Mouse (Mus musculus): Measurements from ENCODE around the gene Eps8l1.

Gene Eps8l1

DNA sequence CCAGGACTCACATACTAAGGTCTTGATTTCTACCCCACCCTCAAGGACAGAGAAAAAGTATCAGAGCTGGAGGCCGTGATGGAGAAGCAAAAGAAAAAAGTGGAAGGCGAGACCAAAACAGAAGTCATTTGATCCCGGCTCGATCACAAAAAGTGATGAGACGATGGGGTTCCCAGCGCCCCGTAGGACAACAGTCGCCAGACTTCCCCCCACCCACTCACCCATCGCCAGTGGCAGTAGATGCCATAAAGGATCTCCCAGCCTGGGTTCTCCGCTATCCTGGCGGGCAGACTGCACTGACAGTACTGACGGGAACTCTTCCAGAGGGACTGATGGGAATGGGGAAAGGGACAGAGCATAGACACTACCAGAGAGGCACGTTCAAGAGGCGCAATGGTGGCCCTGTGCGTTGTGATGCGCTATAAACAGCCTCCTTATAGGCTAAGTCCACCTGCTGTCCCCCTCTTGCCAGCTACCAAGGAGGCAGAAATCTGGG is 18.4 kb downstream of the Eps8l1 start:
- no peak for DNase-seq

DNA sequence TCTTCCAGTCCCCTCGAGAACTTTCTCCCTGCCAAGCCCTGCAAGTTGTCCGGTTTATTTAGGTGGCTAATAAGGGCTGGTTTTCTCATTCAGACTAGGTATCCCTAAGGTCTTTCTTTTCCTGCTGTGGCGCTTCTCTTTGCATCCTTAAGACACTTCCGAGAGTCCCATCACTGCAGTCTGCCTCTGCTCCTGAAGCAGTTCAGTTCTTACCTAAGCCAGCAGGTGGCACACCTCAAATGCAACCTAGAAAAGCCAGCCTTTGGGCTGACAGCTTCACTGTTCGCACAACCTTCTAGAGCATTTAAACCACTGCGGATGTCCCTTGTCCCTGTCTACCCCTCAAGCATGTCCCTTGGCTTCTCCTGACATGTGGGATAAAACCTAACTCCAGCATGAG is 19.2 kb downstream of the Eps8l1 start:
- DNase-seq, result peak; percentile 44

DNA sequence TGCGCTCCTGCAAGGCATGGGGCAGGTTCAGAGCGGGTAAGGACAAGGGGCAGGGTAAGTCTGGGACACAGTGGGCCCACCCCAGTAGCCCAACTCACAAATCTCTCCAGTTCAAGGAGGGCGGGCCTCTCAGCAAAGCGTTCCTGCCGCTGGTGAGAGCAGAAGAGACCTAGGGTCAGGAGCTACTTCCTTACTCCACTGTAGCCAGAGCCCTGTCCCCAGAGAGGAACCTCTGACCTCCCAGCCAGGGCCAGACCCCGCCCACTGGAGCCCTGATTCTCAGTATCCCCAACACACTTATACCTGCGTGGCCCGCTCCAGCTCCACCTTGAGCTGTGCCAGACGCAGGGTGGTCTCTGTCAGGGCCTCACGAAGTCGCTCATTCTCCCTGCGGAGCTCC is 21.8 kb downstream of the Eps8l1 start:
- no peak for DNase-seq

DNA sequence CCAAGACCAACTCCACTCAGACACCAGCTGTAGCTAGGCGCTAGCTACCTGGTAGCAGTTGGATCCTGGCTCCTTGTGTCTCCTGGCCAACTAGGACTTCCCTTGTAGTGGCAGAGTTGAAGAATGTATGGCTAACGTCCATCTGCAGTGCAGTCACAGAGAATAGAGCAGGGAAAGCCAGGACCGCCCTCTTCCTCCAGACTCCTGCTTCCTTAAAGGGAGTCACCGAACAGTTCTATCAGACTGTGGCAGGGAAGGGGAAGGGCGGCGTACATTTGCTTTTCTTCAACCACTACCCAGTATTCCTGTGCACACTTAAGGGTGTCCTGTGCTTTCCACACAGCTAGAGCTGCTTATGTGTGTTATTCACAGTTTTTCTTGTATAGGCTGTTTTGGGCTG is 30.8 kb downstream of the Eps8l1 start:
- no peak for DNase-seq

DNA sequence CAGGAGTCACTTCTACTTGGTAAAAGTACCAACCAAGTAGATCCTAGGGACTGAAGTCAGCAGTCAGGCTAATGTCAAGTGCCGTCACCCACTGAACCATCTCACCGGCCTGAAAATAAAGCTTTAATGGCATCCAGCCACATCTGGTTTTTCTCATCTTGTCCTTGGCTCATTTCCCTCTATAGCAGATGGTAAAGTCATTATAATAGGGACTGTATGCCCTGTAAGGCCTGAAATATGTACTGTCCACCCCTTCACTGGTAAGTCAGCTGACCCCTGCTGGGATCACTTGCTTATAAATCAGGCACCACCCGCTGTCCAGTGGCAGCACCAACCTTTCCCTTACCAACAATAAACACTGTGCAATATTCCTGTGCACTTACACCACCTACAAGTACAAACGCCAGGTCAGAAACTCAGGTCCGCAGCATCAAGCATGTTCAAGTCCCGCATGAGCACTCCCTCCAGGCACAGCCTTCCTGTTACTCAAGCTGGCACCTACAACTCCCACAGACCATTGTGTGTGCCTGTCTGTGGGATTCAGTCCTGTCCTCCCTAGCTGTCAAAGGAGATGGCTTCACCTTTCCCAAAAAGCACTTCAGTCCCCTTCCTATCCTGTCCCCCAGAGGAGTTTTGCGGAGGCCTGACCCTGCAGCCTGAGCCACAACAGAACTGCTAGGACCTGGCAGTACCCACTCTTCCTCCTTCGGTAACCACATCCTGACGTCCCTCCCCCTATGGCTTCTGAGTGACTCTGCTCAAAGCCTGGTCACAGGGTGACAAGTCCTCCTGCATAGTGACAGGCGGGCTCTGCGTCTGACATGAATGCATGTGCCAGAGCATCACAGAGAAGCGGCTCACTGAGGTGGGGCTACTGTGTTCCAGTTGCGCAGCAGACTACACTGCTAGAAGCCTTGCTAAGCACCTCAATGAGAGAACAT is 32.1 kb downstream of the Eps8l1 start:
- no peak for DNase-seq

DNA sequence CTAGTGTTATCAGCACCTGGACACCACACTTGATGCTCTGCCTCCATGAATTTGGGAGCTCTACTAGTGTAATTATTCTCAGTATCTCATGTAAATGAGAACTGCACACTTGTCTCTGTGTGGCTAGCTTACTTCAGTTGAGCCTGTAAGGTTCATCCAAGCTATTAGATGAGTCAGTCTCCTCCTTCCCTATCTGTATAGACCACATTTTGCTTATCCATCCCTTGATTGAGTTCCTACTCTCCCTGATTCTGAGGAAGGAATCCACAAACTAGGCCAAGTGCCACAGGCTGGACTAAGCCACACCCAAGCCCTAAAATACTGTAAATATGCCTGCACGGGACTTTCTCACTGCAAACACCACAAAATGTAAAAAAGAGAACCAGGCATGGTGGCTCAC is 33.5 kb downstream of the Eps8l1 start:
- DNase-seq, result no peak

DNA sequence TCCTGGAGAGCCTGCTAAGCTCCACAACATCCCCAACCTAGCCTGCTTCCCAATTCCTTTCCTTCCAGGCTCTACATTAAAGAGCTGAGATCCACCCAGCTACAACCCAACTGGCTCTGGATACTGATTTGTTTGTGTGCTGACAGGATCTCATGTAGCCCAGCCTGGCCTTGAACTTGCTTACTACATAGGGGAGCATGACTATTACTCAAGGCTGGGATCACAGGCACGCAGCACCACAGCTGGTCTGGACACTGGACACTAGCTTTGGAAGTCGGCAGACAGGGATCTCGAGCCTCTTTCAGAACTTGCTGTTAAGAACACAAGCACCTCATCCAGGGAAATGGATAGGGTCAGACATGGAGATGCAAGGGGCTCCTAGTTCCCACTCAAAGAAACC is 36.0 kb downstream of the Eps8l1 start:
- no peak for DNase-seq

DNA sequence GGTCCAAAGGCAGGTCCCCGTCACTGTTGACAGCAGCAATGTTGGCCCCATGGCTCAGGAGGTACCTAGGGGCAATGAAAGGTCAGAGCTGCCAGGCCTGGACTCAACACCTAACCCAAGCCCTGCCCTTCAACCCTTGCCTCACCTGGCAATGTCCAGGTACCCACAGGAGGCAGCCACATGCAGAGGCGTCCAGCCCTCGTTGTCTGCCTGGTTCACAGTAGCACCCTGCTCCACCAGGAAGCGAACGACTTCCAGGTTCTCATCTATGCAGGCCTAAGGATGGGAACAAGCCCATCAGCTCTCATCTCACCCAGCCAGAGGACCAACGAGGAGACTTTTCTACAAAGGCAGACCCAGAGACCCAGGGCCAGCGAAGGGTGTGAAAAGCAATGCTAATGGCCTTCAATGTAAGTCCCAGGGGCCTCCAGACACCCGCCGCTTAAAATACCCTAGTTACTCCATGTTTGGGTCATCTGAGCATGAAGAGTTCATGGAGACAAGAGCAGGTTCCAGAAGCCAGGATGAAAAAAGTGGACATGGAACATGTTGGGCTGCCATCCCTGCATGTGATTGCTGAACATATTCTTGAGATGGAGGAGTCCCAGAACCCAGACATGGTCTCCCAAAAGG is 36.9 kb downstream of the Eps8l1 start:
- no peak for DNase-seq

DNA sequence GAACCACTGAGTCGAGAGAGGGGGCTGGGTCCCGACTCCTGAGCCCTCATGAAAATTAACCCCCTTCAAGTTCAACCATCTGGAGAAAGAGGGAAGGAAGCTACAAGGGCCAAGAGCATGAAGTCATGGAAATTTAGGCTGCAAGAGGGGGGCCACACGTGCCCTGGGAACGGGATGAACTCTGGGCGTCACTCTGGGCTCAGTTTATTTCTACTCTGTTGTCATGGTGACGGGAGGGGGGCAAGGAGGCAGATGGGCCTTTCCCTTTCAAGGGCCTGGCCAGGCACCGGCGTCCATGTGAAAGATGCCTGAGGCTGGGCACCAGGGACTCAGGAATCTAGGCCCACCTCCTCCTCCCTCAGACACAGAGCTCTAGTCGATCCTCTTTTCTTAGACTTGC is 37.8 kb downstream of the Eps8l1 start:
- DNase-seq, result peak; percentile 32

DNA sequence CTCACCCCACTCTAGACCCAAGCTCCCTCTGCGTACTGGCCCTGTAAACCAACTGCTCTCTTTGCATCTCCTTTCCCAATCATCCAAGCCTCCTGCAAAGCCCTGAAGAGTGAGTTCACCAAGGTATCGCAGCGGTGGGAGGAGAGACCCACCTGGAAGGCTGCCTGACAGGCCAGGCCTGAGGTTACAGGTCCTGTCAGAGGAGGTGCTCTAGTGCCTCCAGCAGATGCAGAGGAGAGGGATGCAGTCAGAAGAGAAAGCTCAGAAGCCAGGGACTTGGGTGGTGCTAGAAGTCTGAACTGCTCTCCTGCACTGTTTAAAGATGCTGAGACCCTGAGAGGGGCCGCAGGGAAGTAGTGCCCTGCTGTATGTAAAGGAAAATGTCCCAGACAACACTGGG is 38.6 kb downstream of the Eps8l1 start:
- DNase-seq, result no peak

DNA sequence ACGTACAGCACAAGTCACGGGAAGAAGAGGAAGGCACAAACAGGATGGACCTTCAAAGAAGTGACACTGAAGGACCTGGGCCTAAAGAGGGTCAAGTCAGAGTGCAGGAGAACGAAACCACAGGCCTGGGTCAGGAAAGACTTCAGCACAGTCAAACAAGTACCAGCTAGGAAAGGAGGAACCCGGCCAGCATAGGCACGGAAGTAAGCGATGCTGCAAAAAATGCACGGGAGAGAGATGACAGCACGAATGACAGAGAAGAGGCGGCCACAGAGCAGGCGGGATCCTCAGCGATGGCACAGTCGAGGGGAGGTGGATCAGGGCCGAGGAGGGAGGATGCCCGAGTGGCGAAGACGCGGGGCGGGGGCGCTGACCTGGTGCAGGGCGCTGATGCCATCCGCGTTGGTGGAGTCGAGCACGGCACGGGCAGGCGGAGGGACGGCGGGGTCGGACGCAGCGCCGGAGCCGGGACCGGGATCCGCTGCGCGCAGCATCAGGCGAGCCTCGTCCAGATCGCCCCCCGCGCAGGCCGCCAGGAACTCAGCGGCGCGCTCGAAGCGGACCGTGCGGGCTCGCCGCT is 40.5 kb downstream of the Eps8l1 start:
- DNase-seq, result peak; percentile 60

DNA sequence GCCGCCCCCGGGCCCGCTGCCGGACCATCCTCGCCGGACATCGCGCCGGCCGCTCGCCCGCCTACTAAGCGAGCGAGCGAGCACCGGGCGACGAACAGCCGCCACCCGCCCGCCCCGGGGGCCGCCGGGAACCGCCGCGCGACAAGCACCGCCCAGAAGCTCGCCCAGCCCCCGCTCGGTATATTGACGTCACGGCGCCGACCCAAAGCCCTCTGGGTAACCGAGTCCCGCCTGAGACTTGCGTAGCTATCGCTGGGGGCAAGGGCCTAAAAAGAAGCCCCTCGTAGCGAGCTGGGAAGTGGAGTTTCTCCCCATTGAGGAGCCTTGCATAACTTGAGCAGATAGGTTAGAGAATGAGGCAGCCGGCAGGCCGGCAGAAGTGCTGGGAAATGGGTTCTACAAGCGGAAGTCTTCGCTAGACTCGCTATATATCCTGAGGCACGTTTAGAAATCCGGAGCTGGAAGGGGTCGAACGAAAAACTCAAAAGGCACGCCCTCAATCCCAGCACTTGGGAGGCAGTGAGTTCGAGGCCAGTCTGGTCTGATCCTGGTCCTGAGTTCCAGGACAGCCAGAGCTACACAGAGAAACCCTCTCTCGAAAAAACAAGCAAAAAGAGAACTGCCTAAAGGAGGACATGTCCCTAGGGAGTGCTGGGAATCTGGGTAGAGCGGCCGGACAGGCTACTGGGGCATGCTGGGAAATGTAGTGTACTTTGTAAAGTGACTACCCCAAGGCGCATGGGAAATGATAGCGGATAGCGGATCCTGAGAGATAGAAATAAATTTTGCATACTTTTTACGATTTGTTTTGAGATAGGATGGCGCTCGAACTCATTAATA is 41.3 kb downstream of the Eps8l1 start, which contains the start of gene Ppp1r12c:
Gene Ppp1r12c, minus strand, starts transcription at position 123 of the 840 bp plus-strand sequence.
- DNase-seq, result peak; percentile 97

DNA sequence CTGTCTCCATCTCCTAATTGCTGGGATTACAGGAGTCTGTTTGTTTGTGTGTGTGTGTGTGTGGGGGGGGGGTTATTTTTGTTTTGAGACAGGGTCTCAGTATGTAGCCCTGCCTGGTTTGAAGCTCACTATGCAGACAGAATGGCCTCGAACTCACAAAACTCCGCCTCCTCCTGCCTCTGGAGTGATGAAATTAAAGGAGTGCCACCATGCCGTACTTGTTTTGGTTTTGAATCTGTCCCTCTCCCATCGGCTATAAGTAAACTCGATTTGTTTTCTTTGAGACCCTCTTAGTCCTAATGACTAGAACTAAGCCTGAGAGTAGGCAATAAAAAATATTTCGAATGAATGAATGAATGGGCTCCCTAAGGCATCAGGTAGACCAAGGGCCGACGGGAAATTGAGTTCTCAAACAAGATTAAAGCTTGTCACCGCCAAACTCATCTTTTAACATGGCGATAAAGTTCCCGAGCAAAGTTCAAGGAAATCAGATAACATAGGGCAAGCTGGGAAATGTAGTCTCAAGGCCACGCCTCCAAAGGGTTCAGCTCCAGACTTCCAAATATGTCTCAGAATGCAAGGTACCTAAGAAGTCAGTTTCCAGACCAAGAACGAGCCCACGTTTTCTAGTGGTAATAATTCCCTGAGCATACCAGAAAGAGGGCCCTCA is 42.1 kb downstream of the Eps8l1 start:
- no peak for DNase-seq

DNA sequence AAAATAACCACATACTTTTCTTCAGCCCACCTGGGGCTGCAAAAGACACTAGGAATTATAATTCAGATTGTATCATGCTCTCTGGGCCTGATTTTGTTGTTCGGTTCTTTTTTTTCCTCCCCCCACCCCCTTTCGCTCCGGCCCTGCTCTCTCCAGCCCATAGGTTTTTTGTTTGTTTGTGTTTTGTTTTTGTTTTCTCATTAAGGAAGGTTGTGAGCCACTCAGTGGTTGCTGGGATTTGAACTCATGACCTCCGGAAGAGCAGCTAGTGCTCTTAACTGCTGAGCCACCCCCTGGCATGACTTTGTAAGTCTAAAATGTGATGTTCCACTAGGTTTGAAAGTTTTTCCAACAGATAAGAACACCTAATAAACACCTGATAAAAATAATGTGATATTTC is 42.6 kb downstream of the Eps8l1 start:
- DNase-seq, result no peak

DNA sequence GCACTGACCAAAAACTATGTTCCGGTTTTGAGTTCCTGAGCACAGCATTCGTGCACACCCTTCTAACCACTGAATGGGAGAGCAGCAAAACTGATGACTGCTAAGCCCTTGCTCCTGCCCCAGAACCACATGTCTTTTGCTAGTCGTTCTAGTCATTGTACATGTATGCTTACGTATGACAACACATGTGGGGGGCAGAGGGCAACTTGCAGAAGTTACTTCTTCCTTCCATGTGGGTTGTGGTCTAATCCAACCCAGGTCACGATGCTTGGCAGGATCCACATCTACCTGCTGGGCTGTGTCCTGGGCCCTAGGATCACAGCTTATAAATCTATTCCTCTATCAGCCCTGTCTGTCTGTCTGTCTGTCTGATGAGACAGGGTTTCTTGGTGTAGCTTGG is 43.4 kb downstream of the Eps8l1 start:
- DNase-seq, result no peak

DNA sequence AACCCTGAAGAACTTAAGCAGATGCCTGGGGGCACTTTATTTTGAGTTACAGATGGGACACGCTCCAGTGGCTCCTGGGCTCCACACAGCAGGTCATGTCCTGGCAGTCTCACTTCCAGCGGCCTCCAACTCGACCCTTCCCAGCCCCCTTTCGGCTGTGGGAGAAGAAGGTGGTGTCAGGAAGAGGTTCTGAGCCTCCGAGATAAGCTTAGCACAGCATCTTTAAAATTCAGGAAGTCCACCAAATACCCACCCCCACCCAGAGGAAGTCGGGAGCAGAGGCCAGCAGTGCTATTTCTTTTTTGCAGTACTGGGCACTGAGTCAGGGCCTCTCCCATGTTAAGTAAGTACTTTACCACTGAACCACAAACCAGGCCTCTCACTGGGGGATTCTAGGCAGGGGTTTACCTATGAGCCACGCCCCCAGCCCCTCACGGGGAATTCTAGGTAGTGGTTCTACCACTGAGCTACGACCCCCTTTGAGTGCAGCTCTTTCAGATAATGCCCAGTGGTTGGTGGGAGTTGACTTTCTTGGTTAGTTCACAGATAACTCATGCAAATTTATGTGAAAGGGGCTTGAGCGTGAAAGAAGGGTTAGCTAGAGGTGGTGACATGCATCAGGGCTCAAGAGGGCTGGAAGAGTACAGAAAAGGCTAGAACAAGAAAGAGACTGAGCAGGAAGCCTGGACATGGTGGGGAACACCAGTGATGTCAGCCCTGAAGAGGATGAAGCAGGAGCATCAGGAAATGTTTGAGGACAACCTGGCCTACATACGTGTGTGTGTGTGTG is 44.4 kb downstream of the Eps8l1 start:
- no peak for DNase-seq

DNA sequence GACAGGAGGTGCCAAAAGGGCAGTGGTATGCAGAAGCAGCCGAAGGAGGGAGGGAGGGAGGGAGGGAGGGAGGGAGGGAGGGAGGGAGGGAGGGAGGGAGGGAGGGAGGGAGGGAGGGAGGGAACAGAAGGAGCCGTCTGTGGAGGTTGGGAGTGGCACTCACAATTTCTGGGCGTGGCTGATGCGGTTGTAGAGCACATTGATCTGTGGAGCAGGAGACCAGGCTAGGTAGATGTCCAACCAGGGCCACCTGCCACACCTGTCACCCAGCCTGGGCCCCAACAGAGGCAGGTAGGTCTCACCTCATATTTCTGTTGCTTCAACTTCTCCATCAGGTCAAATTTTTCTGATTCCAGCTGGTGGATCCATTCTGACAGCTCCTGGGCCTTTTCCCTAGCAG is 46.7 kb downstream of the Eps8l1 start:
- no peak for DNase-seq

DNA sequence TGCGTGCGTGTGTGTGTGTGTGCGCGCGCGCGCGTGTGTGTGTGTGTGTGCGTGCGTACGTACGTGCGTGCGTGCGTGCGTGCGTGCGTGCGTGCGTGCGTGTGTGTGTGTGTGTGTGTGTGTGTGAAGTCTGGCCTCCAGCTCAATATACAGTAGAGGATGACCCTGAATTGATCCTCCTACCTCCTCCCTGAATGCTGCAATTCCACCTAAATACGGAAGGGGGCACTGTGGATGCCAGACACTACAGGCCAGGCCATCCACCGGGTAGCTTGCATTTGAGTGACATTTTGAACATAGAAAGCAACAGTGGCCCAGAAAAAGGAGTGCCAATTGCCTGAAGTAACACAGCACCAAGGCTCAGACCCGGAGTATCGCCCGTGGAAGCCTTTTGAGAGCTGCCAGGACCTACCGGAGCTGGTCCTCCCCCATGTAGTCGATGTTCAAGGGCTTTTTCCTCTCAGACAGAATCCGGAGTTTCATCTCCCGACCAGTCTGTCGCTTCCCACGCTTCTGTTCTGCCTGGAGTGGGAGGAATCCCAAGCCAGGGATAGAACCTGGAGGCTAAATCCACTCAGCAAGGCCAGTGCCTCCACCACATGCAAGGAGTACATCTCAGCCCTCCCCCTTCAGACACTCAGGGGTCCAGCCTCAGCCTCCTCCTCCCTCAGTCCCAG is 47.7 kb downstream of the Eps8l1 start:
- no peak for DNase-seq

DNA sequence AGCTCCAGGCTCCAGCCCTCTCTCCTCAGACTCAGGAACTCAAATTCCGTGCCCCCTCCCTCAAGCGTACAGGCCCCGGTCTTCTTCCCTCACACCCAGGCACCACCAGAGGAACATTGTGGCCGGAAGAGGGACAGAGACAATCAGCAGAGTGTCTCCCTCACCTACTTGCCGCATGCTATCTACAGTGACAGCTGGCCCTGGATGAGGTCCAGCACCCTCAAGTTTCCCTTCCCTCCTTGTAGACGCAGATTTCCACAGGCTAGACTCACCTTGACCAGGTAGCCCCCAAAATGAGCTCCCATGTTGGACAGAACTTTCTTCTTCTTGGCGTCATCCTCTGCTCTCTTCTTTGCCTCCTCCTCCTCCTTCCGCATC is 48.3 kb downstream of the Eps8l1 start:
- no peak for DNase-seq

DNA sequence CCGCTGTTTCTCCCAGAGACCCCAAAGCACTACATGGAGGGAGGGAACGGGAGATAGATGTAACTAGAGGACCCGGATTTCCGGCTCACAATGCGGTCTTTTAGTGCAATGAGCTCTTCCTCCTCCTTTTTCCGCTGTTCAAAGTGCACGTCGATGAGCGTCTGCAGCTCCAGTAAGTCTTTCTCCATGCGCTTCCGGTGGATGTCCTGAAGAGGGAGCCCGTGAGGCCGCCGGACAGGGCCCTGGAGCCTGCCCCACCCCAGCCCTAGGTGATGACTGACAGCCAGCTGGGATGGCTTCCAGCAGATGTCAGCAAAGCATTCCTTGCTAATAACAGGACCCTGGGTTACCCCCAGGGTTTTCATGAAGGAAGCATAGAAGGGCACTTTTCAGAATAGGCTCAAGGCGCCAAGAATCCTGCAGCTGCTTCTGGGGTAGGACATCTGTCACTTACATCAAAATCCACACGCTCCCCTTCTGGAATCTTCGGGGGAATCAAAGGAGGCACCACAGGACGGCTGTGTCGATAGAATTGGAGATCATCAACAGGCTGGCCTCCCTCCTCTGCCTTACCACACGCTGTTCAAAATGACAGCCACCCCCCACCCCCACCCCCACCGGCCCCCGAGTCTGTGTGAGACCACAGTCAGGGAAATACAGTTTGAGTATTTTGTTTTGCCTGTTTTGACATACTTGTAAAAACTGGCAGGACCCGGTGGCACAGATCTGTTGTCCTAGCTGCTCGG is 49.6 kb downstream of the Eps8l1 start:
- DNase-seq, result peak; percentile 42
